Mouse (Mus musculus): ENCODE measurements around the gene Kctd6. TPM values are rescaled to one million over a fixed set of nuclear protein-coding genes. Genes with fewer than 3 reads are reported as not detected.
"Not testable (repeated sequence)": the region's sequence is repeated elsewhere in the genome, so short reads cannot be mapped to it uniquely, and the experiment has no call there.

Gene Kctd6
- 16.1 and 21.7 TPM in 2 replicates for polyA plus RNA-seq (2016; fragmentation: Nextera tagmentation; extraction: Ambion mirVana)

GRCm38 (mm10) chr14:8213803-8214224, at the start of gene Kctd6:
Gene Kctd6 (plus strand): TSS chr14:8214140.
- 0% methylated on average over 40 of the region's 49 CpGs for whole genome bisulfite sequencing
- ATAC-seq (ENCODE audit: insufficient number of reproducible peaks, insufficient read depth, low FRiP score, low TSS enrichment, low read depth) = peak; percentile 89
- peak within 1 kb of the TSS; percentile 73 for H3K27ac ChIP-seq

GRCm38 (mm10) chr14:8164463-8164862, 49.5 kb upstream of the Kctd6 start:
- H3K36me3 ChIP-seq = peaks cover 93% of the 10 kb centered on the region
- H3K9ac ChIP-seq (replicated peaks) = no peak overlapping the region
- H3K4me2 ChIP-seq = no peak overlapping the region
- H3K4me1 ChIP-seq (replicated peaks) = no peaks in the 10 kb centered on the region
- 84% methylated on average over 7 of the region's 7 CpGs for WGBS
- H3K27ac ChIP-seq = no peak overlapping the region
- ATAC-seq (ENCODE audit: insufficient number of reproducible peaks, insufficient read depth, low FRiP score, low TSS enrichment, low read depth) = no peak
- no peak overlapping the region for H3K4me3 ChIP-seq (replicated peaks)
- H3K9me3 ChIP-seq = no peaks in the 10 kb centered on the region
- no peaks in the 10 kb centered on the region for H3K27me3 ChIP-seq

More at GRCm38 (mm10) chr14:8213803-8214224, at the start of gene Kctd6:
- Histone ChIP-seq H3K27me3 (0 out of 2 replicates have a peak, but pooled peaks cover 10% of the 10 kb centered on the region), H3K4me2 (peak within 1 kb of the TSS; percentile 87), H3K36me3 (no peaks in the 10 kb centered on the region), H3K9me3 (no peaks in the 10 kb centered on the region), H3K4me3 (replicated peaks) (peak within 1 kb of the TSS; percentile 70), H3K9ac (replicated peaks) (peak within 1 kb of the TSS; percentile 83), H3K4me1 (replicated peaks) (peaks cover 24% of the 10 kb centered on the region)

GRCm38 (mm10) chr14:8172507-8173410, 41.2 kb upstream of the Kctd6 start, which contains the start of gene Pdhb:
Gene Pdhb (minus strand): TSS chr14:8173025.
- Histone ChIP-seq H3K36me3 (peaks cover 34% of the 10 kb centered on the region), H3K9me3 (no peaks in the 10 kb centered on the region), H3K9ac (replicated peaks) (peak within 1 kb of the TSS; percentile 90), H3K27me3 (no peaks in the 10 kb centered on the region), H3K4me2 (peak within 1 kb of the TSS; percentile 79), H3K27ac (peak within 1 kb of the TSS; percentile 86), H3K4me1 (replicated peaks) (peaks cover 7% of the 10 kb centered on the region), H3K4me3 (replicated peaks) (peak within 1 kb of the TSS; percentile 94)
- WGBS = under 1% methylated on average over 64 of the region's 64 CpGs
- peak; percentile 100 for ATAC-seq (ENCODE audit: insufficient number of reproducible peaks, insufficient read depth, low FRiP score, low TSS enrichment, low read depth)

- Histone ChIP-seq H3K4me2 (peak overlapping the region; percentile 79), H3K4me3 (replicated peaks) (peak overlapping the region; percentile 94), H3K36me3 (peaks cover 25% of the 10 kb centered on the region), H3K9ac (replicated peaks) (peak overlapping the region; percentile 51), H3K27ac (peak overlapping the region; percentile 77)
- not testable (repeated sequence) for H3K4me1 ChIP-seq (replicated peaks); H3K9me3 ChIP-seq; H3K27me3 ChIP-seq; ATAC-seq (ENCODE audit: insufficient number of reproducible peaks, insufficient read depth, low FRiP score, low TSS enrichment, low read depth)
- WGBS = 40% methylated on average over 7 of the region's 7 CpGs
Measured at GRCm38 (mm10) chr14:8173542-8174250, 40.2 kb upstream of the Kctd6 start.

GRCm38 (mm10) chr14:8174634-8175033, 39.3 kb upstream of the Kctd6 start:
- no peaks in the 10 kb centered on the region for H3K27me3 ChIP-seq
- no peak overlapping the region for H3K4me2 ChIP-seq
- 83% methylated on average over 5 of the region's 5 CpGs for WGBS

GRCm38 (mm10) chr14:8176251-8176650, 37.7 kb upstream of the Kctd6 start:
- Histone ChIP-seq H3K9me3 (no peaks in the 10 kb centered on the region), H3K4me1 (replicated peaks) (peaks cover 7% of the 10 kb centered on the region), H3K4me3 (replicated peaks) (no peak overlapping the region), H3K27me3 (no peaks in the 10 kb centered on the region), H3K27ac (no peak overlapping the region), H3K36me3 (no peaks in the 10 kb centered on the region; the same call in 1 of the 2 replicates), H3K9ac (replicated peaks) (no peak overlapping the region), H3K4me2 (no peak overlapping the region)
- ATAC-seq (ENCODE audit: insufficient number of reproducible peaks, insufficient read depth, low FRiP score, low TSS enrichment, low read depth) = no peak
- 54% methylated on average over 5 of the region's 5 CpGs for WGBS

More at GRCm38 (mm10) chr14:8174634-8175033, 39.3 kb upstream of the Kctd6 start:
- Histone ChIP-seq H3K36me3 (peaks cover 15% of the 10 kb centered on the region), H3K27ac (no peak overlapping the region), H3K9ac (replicated peaks) (no peak overlapping the region), H3K4me1 (replicated peaks) (peaks cover 7% of the 10 kb centered on the region), H3K4me3 (replicated peaks) (no peak overlapping the region), H3K9me3 (no peaks in the 10 kb centered on the region)
- no peak for ATAC-seq (ENCODE audit: insufficient number of reproducible peaks, insufficient read depth, low FRiP score, low TSS enrichment, low read depth)

GRCm38 (mm10) chr14:8180371-8181035, 33.4 kb upstream of the Kctd6 start:
- Histone ChIP-seq H3K36me3 (no peaks in the 10 kb centered on the region), H3K9me3 (peaks cover 3% of the 10 kb centered on the region; the same call in 1 of the 2 replicates), H3K4me2 (no peak overlapping the region), H3K4me1 (replicated peaks) (no peaks in the 10 kb centered on the region), H3K9ac (replicated peaks) (no peak overlapping the region; the same call in 1 of the 2 replicates), H3K27ac (no peak overlapping the region), H3K4me3 (replicated peaks) (no peak overlapping the region), H3K27me3 (no peaks in the 10 kb centered on the region)
- no peak for ATAC-seq (ENCODE audit: insufficient number of reproducible peaks, insufficient read depth, low FRiP score, low TSS enrichment, low read depth)
- WGBS = 72% methylated on average over 4 of the region's 4 CpGs

- no peaks in the 10 kb centered on the region for H3K36me3 ChIP-seq
- no peak for ATAC-seq (ENCODE audit: insufficient number of reproducible peaks, insufficient read depth, low FRiP score, low TSS enrichment, low read depth)
- H3K27me3 ChIP-seq = no peaks in the 10 kb centered on the region
- H3K4me2 ChIP-seq = no peak overlapping the region
- no peak overlapping the region for H3K9ac ChIP-seq (replicated peaks)
- H3K27ac ChIP-seq = no peak overlapping the region
- H3K9me3 ChIP-seq = peaks cover 3% of the 10 kb centered on the region; the same call in 1 of the 2 replicates
- 65% methylated on average over 3 of the region's 3 CpGs for WGBS
- no peak overlapping the region for H3K4me3 ChIP-seq (replicated peaks)
- H3K4me1 ChIP-seq (replicated peaks) = no peaks in the 10 kb centered on the region
Measured at GRCm38 (mm10) chr14:8183330-8183729, 30.6 kb upstream of the Kctd6 start.

- 94% methylated on average over 6 of the region's 6 CpGs for WGBS
- no peak overlapping the region for H3K4me3 ChIP-seq (replicated peaks)
- no peak overlapping the region for H3K4me2 ChIP-seq
- H3K27me3 ChIP-seq = no peaks in the 10 kb centered on the region
- no peak for ATAC-seq (ENCODE audit: insufficient number of reproducible peaks, insufficient read depth, low FRiP score, low TSS enrichment, low read depth)
- peaks cover 3% of the 10 kb centered on the region; the same call in 1 of the 2 replicates for H3K9me3 ChIP-seq
- H3K27ac ChIP-seq = no peak overlapping the region
- peaks cover 6% of the 10 kb centered on the region for H3K4me1 ChIP-seq (replicated peaks)
- H3K9ac ChIP-seq (replicated peaks) = no peak overlapping the region
- H3K36me3 ChIP-seq = no peaks in the 10 kb centered on the region
Measured at GRCm38 (mm10) chr14:8186278-8187045, 27.5 kb upstream of the Kctd6 start.

GRCm38 (mm10) chr14:8190556-8190955, 23.4 kb upstream of the Kctd6 start:
- H3K27ac ChIP-seq = no peak overlapping the region
- H3K9ac ChIP-seq (replicated peaks) = no peak overlapping the region
- H3K9me3 ChIP-seq = no peaks in the 10 kb centered on the region
- no peaks in the 10 kb centered on the region for H3K27me3 ChIP-seq
- no peak overlapping the region for H3K4me3 ChIP-seq (replicated peaks)
- H3K36me3 ChIP-seq = no peaks in the 10 kb centered on the region
- 95% methylated on average over 3 of the region's 3 CpGs for WGBS
- peaks cover 20% of the 10 kb centered on the region for H3K4me1 ChIP-seq (replicated peaks)
- ATAC-seq (ENCODE audit: insufficient number of reproducible peaks, insufficient read depth, low FRiP score, low TSS enrichment, low read depth) = no peak
- no peak overlapping the region for H3K4me2 ChIP-seq

Data from limb, embryonic 12.5 days (tissue).